Mouse (Mus musculus): Measurements from ENCODE around the gene Cyp8b1.

The Cyp8b1 gene

GRCm38 (mm10) chr9:121892057-121892687 lies 23.9 kb downstream of the Cyp8b1 start:
- intact Hi-C loops (cut with DNase I): no loop called here

- intact Hi-C loops (cut with DNase I): no loop called here
Observed at GRCm38 (mm10) chr9:121891301-121891700, 24.8 kb downstream of the Cyp8b1 start.

GRCm38 (mm10) chr9:121890441-121890941 lies 25.6 kb downstream of the Cyp8b1 start:
- intact Hi-C loops (cut with DNase I): no loop called here

GRCm38 (mm10) chr9:121889927-121890440 lies 26.1 kb downstream of the Cyp8b1 start:
- intact Hi-C loops (cut with DNase I): no loop called here

GRCm38 (mm10) chr9:121882015-121882457 lies 34.1 kb downstream of the Cyp8b1 start:
- intact Hi-C loops (cut with DNase I): loop anchor here (5.0 kb wide), 1 partner anchor 45 kb away; no protein-coding TSS in a partner anchor

- intact Hi-C loops (cut with DNase I): loop anchor here (2.0 to 5.0 kb wide), 2 partner anchors 46 to 104 kb away; no protein-coding TSS in a partner anchor
Observed at GRCm38 (mm10) chr9:121881301-121881700, 34.8 kb downstream of the Cyp8b1 start.

GRCm38 (mm10) chr9:121880840-121881239 lies 35.3 kb downstream of the Cyp8b1 start:
- intact Hi-C loops (cut with DNase I): loop anchor here (2.0 to 5.0 kb wide), 2 partner anchors 46 to 104 kb away; no protein-coding TSS in a partner anchor

GRCm38 (mm10) chr9:121877052-121877740 lies 38.9 kb downstream of the Cyp8b1 start:
- intact Hi-C loops (cut with DNase I): loop anchor here (2.0 kb wide), 1 partner anchor 30 kb away; no protein-coding TSS in a partner anchor

GRCm38 (mm10) chr9:121873578-121873977 lies 42.5 kb downstream of the Cyp8b1 start:
- intact Hi-C loops (cut with DNase I): no loop called here

- intact Hi-C loops (cut with DNase I): no loop called here
Observed at GRCm38 (mm10) chr9:121872062-121872683, 43.9 kb downstream of the Cyp8b1 start.

GRCm38 (mm10) chr9:121869973-121870515 lies 46.1 kb downstream of the Cyp8b1 start:
- intact Hi-C loops (cut with DNase I): no loop called here

GRCm38 (mm10) chr9:121869432-121869831 lies 46.7 kb downstream of the Cyp8b1 start:
- intact Hi-C loops (cut with DNase I): no loop called here

GRCm38 (mm10) chr9:121868236-121868635 lies 47.9 kb downstream of the Cyp8b1 start:
- intact Hi-C loops (cut with DNase I): no loop called here

GRCm38 (mm10) chr9:121867632-121868031 lies 48.5 kb downstream of the Cyp8b1 start:
- intact Hi-C loops (cut with DNase I): no loop called here

- intact Hi-C loops (cut with DNase I): no loop called here
Observed at GRCm38 (mm10) chr9:121865425-121866008, 50.6 kb downstream of the Cyp8b1 start.

- intact Hi-C loops (cut with DNase I): no loop called here
Observed at GRCm38 (mm10) chr9:121864837-121865236, 51.3 kb downstream of the Cyp8b1 start.
